Comparison of ENCODE assay signal across 8 mouse cellular contexts in the genomic region with DNA sequence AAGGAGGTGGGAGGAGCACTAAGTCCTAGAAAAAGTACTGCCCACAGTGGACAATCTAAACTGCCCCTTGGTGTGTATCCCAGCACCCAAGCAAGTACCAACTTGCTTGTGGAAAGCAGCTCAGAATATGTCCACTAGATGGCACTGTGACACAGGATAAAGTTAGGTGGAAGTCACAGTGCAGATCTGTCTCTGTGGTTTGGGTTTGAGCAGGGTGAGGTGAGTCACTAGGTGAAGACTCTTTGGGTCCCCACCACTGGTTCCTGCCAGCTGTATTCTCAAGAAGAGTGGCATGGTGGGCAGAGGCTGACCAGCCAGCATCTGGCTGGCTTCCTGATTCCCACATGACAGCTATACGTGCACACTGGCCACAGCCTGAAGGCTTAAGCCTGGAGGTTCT. TPM values are rescaled to one million over a fixed set of nuclear protein-coding genes. Genes with fewer than 3 reads are reported as not detected.
DNase-seq lines count a peak whose midpoint lies in the region; ATAC-seq lines count a peak whose summit lies in the region.

No protein-coding gene starts in this region.

- no peaks in the 10 kb centered on the region for H3K27me3 ChIP-seq in embryonic facial prominence, embryonic 11.5 days (ENCODE audit: control insufficient read depth, insufficient read depth, low read length)
- H3K27me3 ChIP-seq in limb, embryonic 13.5 days, result no peaks in the 10 kb centered on the region
- no peaks in the 10 kb centered on the region for H3K27me3 ChIP-seq in midbrain, embryonic 15.5 days (replicated peaks)

- 75% methylated on average over 1 of the region's 1 CpGs for WGBS in embryonic facial prominence, embryonic 11.5 days
- 74% methylated on average over 1 of the region's 1 CpGs for WGBS in limb, embryonic 13.5 days
- WGBS in midbrain, embryonic 15.5 days, result 58% methylated on average over 1 of the region's 1 CpGs

- H3K4me2 ChIP-seq in embryonic facial prominence, embryonic 11.5 days (ENCODE audit: low read depth, low read length), result no peak overlapping the region
- H3K4me2 ChIP-seq in limb, embryonic 13.5 days (replicated peaks), result no peak overlapping the region
- no peak overlapping the region for H3K4me2 ChIP-seq in midbrain, embryonic 15.5 days

- H3K36me3 ChIP-seq in embryonic facial prominence, embryonic 11.5 days (replicated peaks; ENCODE audit: control insufficient read depth, insufficient read depth, low read depth, low read length), result peaks cover 9% of the 10 kb centered on the region
- peaks cover 41% of the 10 kb centered on the region for H3K36me3 ChIP-seq in limb, embryonic 13.5 days
- H3K36me3 ChIP-seq in midbrain, embryonic 15.5 days (replicated peaks), result 0 out of 2 replicates have a peak, but pooled peaks cover 10% of the 10 kb centered on the region

- H3K4me1 ChIP-seq in embryonic facial prominence, embryonic 11.5 days (ENCODE audit: control insufficient read depth, insufficient read depth, low read length), result peaks cover 6% of the 10 kb centered on the region; the same call in 1 of the 2 replicates
- peaks cover 18% of the 10 kb centered on the region for H3K4me1 ChIP-seq in limb, embryonic 13.5 days
- H3K4me1 ChIP-seq in midbrain, embryonic 15.5 days, result peaks cover 26% of the 10 kb centered on the region

- no peak overlapping the region for H3K27ac ChIP-seq in embryonic facial prominence, embryonic 11.5 days (replicated peaks; ENCODE audit: low read depth, low read length)
- H3K27ac ChIP-seq in limb, embryonic 13.5 days, result no peak overlapping the region
- peak overlapping the region; percentile 10; the same call in 1 of the 2 replicates for H3K27ac ChIP-seq in midbrain, embryonic 15.5 days

- H3K9ac ChIP-seq in embryonic facial prominence, embryonic 11.5 days (replicated peaks; ENCODE audit: low read length), result no peak overlapping the region
- no peak overlapping the region; the same call in 1 of the 2 replicates for H3K9ac ChIP-seq in limb, embryonic 13.5 days
- H3K9ac ChIP-seq in midbrain, embryonic 15.5 days, result no peak overlapping the region

- peak; percentile 100 for DNase-seq in 416B (ENCODE audit: low read depth)
- peak; percentile 84 for DNase-seq in adrenal gland, postnatal 14 days
- DNase-seq in embryonic facial prominence, embryonic 11.5 days (ENCODE audit: low spot score), result peak; percentile 90
- peak; percentile 59 to 83 for DNase-seq in heart, adult 9 months (ENCODE audit: low spot score in 2 of 2)
- peak; percentile 80 to 82 for DNase-seq in kidney, adult 8-10 months
- peak; percentile 21 to 67 for DNase-seq in spleen, adult 18-20 months

- H3K4me3 ChIP-seq in embryonic facial prominence, embryonic 11.5 days (ENCODE audit: low read depth, low read length), result no peak overlapping the region
- H3K4me3 ChIP-seq in limb, embryonic 13.5 days, result no peak overlapping the region
- H3K4me3 ChIP-seq in midbrain, embryonic 15.5 days, result no peak overlapping the region

- 0 out of 2 replicates have a peak, but pooled peaks have one; percentile 31 for ATAC-seq in embryonic facial prominence, embryonic 11.5 days (replicated peaks; ENCODE audit: insufficient number of reproducible peaks, low FRiP score, low TSS enrichment, low read depth)
- ATAC-seq in limb, embryonic 13.5 days (ENCODE audit: low FRiP score, low read depth), result peak; percentile 60
- peak; percentile 60 for ATAC-seq in midbrain, embryonic 15.5 days (replicated peaks)

- H3K9me3 ChIP-seq in embryonic facial prominence, embryonic 11.5 days (replicated peaks; ENCODE audit: control insufficient read depth, low read length), result no peaks in the 10 kb centered on the region
- H3K9me3 ChIP-seq in limb, embryonic 13.5 days, result no peaks in the 10 kb centered on the region
- no peaks in the 10 kb centered on the region for H3K9me3 ChIP-seq in midbrain, embryonic 15.5 days

RNA-seq across cellular contexts. Expression of a gene that starts 16.5 kb away (rescaled TPM):
- 5.7 and 6.7 TPM in 2 replicates for total RNA-seq in adrenal gland, postnatal 14 days (2021)
- 3.6 TPM in 2 replicates for polyA plus RNA-seq in embryonic facial prominence, embryonic 11.5 days (2014; fragmentation: Nextera tagmentation; extraction: Ambion mirVana)
- 4.2 and 6.6 TPM in 2 replicates for polyA plus RNA-seq in limb, embryonic 13.5 days (2015; fragmentation: Nextera tagmentation; extraction: Ambion mirVana)
- polyA plus RNA-seq in midbrain, embryonic 15.5 days (2015; fragmentation: Nextera tagmentation; extraction: Ambion mirVana), result 9.6 and 12.2 TPM in 2 replicates

RNA-seq across cellular contexts. Expression of a gene that starts 16.7 kb away (rescaled TPM):
- total RNA-seq in adrenal gland, postnatal 14 days (2021), result 239 and 250 TPM in 2 replicates
- 158 and 165 TPM in 2 replicates for polyA plus RNA-seq in embryonic facial prominence, embryonic 11.5 days (2014; fragmentation: Nextera tagmentation; extraction: Ambion mirVana)
- polyA plus RNA-seq in limb, embryonic 13.5 days (2015; fragmentation: Nextera tagmentation; extraction: Ambion mirVana), result 173 and 181 TPM in 2 replicates
- 171 and 172 TPM in 2 replicates for polyA plus RNA-seq in midbrain, embryonic 15.5 days (2015; fragmentation: Nextera tagmentation; extraction: Ambion mirVana)

RNA-seq across cellular contexts. Expression of a gene that starts 17.0 kb away (rescaled TPM):
- 0.83 and 0.85 TPM in 2 replicates for total RNA-seq in adrenal gland, postnatal 14 days (2021)
- polyA plus RNA-seq in embryonic facial prominence, embryonic 11.5 days (2014; fragmentation: Nextera tagmentation; extraction: Ambion mirVana), result 3.2 and 3.7 TPM in 2 replicates
- polyA plus RNA-seq in limb, embryonic 13.5 days (2015; fragmentation: Nextera tagmentation; extraction: Ambion mirVana), result 4.3 TPM in 2 replicates
- polyA plus RNA-seq in midbrain, embryonic 15.5 days (2015; fragmentation: Nextera tagmentation; extraction: Ambion mirVana), result 4.5 and 4.7 TPM in 2 replicates

RNA-seq across cellular contexts. Expression of a gene that starts 31.5 kb away (rescaled TPM):
- total RNA-seq in adrenal gland, postnatal 14 days (2021), result 0.07 and 0.15 TPM in 2 replicates
- polyA plus RNA-seq in embryonic facial prominence, embryonic 11.5 days (2014; fragmentation: Nextera tagmentation; extraction: Ambion mirVana), result 0.32 and 0.66 TPM in 2 replicates
- polyA plus RNA-seq in limb, embryonic 13.5 days (2015; fragmentation: Nextera tagmentation; extraction: Ambion mirVana), result 1.2 and 1.6 TPM in 2 replicates
- 5.8 and 5.9 TPM in 2 replicates for polyA plus RNA-seq in midbrain, embryonic 15.5 days (2015; fragmentation: Nextera tagmentation; extraction: Ambion mirVana)

Comparison
In these comparisons a context has a peak if more than half of its experiments do, and no peak if none do; other contexts are left out.
1. DNase-seq: peak in every context shown above with its lines; median percentile 100 in 416B; 90 in embryonic facial prominence, embryonic 11.5 days; 84 in adrenal gland, postnatal 14 days; 81 in kidney, adult 8-10 months; 71 in heart, adult 9 months; 44 in spleen, adult 18-20 months.